Mouse (Mus musculus) neutrophil, adult 83 days (primary cell): ENCODE results near the gene Gm884. TPM values are rescaled to one million over a fixed set of nuclear protein-coding genes. Genes with fewer than 3 reads are reported as not detected.

ENCODE experiments used
- total RNA-seq, 2 experiments: library from RNA; stranded (reverse); gene quantifications; one replicate each; pipeline ENCODE4 v1.2.4; 2023

Gm884 gene
- not detected for total RNA-seq

DNA sequence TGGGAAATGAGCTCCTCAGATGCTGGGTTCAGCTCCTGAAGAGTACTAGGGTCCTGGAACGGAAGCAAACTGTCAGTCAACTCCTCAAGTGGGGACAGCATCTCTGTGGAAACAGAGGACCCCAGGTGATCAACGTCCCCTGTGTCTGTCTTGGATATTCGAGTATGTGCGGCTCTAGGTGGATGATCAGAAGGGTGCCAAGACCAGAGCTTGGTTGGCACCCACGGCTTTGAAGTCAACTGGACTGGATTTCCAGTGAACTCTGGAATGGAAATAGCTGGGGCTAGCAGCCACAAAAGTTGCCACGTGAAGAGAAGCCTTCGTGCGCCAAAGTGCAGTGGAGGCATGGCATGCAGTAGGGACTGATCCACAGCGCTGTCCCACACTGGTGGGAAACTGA is at the start of gene Gm884:
Gm884 (minus strand) TSS at position 101 of the 400 bp plus-strand sequence.

DNA sequence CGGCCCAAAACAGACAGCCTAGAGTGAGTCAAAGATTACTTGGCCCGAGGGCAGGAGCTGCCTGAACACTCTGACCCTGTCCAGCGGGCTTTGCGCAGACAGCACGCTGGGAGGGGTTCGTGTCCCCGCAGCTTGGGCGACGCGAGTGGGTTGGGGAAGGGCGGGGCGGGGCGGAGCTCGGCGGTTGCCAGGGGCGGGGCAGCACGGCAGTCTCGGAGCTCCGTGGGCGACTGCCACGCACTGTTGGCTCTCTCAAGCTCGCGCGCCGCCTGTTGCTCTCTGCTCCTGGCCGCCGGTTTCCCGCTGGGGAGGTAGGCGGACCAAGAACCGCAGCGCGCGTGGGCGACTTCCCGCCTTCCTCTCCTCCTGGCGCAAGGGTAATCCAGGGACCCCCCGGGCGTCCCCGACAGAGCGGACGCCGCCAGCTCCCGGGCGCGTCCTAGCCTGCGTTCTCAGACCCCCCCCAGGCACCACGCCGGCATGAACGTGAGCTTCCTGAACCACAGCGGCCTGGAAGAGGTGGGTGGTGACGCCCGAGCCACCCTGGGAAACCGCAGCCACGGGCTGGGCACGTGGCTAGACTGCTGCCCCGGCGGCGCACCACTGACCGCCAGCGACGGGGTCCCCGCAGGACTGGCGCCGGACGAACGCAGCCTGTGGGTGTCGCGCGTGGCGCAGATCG is 28.5 kb upstream of the Gm884 start, which contains the start of gene Rprml:
Rprml (plus strand) TSS at position 270 of the 682 bp plus-strand sequence.

DNA sequence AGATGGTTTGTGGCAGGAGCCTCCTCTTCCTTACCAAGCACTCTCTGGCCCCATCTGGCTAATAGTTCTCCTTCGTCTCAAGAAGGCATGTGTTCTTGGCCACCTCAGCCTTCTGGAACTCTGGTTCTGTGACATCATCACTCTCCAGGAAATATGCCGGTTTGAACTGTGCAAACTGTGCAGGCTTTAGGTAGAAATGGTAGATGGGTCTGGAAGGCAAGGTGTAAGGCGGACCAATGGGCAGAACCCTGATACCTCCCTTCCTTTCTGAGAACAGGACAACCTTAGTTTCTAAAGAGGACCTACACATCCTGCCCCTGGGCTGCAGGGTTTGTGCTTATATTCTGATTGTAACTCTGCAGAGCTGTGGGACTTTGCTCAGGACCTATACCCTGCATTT is 17.9 kb upstream of the Gm884 start, which contains the start of gene Lyzl6:
Lyzl6 (minus strand) TSS at position 101 of the 400 bp plus-strand sequence.

DNA sequence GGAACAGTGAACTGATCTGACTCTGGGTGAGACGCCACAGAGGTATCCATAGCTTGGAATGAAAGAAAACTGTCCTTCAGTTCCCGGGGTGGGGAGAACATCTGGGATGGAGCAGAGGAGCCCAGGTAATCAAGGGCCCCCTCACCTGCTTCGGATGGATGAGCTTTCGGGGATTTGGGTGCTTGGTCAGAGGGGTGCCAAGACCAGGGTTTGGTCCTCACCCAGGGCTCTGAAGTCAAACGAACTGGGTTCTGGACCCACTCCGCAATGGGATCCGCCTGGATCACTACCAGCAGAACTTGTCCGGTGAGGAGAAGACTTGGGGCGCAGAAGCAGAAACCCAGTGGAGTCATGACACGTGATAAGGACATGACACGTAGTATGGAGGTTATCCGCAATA is 116.4 kb downstream of the Gm884 start, which contains the start of gene Lrrc37a:
Lrrc37a (minus strand) TSS at position 101 of the 400 bp plus-strand sequence.

Other genes starting within 250 kb of the Gm884 start
- gene Plekhm1, start 208.5 kb downstream of the Gm884 start, total RNA-seq, result 10 to 100 TPM; 42.6 to 46.1 TPM
- not detected for gene Lrrc37a, start 116.5 kb downstream of the Gm884 start, total RNA-seq
- gene Lyzl6, start 17.8 kb upstream of the Gm884 start, total RNA-seq, result not detected
- gene Rprml, start 28.4 kb upstream of the Gm884 start, total RNA-seq, result not detected
- gene Gosr2, start 76.8 kb upstream of the Gm884 start, total RNA-seq, result 10 to 100 TPM; 46.0 to 46.8 TPM
- gene Wnt9b, start 128.7 kb upstream of the Gm884 start, total RNA-seq, result not detected
- gene Wnt3, start 153.0 kb upstream of the Gm884 start, total RNA-seq, result not detected